18 mouse cellular contexts compared by ENCODE assay signal in genomic region chr17:75714578-75714977, GRCm38 (mm10).
DNase-seq lines count a peak whose midpoint lies in the region; TF ChIP-seq lines count a peak whose summit lies in the region.
"Had no signal": no experiment of that assay in that cellular context is flagged by ENCODE, and none has a peak within 500 bp of the region (broad histone marks: within the 10 kb centered on the region; RNA-seq: fewer than 3 reads in every experiment).

No protein-coding gene starts in this region.

- TF ChIP-seq CTCF in MEL (IDR thresholded peaks at IDR 0.05 in 2 of 3, conservative IDR thresholded peaks at IDR 0.05 in 1 of 3; ENCODE audit: control insufficient read depth in 1 of 3, insufficient read depth in 1 of 3, low read depth in 2 of 3, low read length in 3 of 3, poor library complexity in 1 of 3, severe bottlenecking in 1 of 3) = no peak

- H3K9me3 ChIP-seq in MEL (replicated peaks; ENCODE audit: insufficient read depth, low read length) = no peaks in the 10 kb centered on the region

- H3K4me1 ChIP-seq in MEL (ENCODE audit: control insufficient read depth in 1 of 2, insufficient read depth in 2 of 2, low read length in 2 of 2) = peaks cover 13 to 21% of the 10 kb centered on the region in 2 experiments

- no peaks in the 10 kb centered on the region for H3K79me2 ChIP-seq in MEL (ENCODE audit: control insufficient read depth, insufficient read depth, low read length, poor library complexity)

- H3K4me3 ChIP-seq in MEL (ENCODE audit: control insufficient read depth in 1 of 2, insufficient read depth in 1 of 2, low read depth in 2 of 2, low read length in 2 of 2) = no peak overlapping the region

- peak; percentile 34 for DNase-seq in MEL (ENCODE audit: low read depth, low spot score)
- peak; percentile 28 for DNase-seq in MEL-GATA-1-ER (ENCODE audit: extremely low read depth, low read depth)
- DNase-seq in thymus, postnatal 10 days (ENCODE audit: low spot score in 2 of 2) = no peak
- no peak for DNase-seq in adrenal gland, postnatal 36 days
- DNase-seq: adrenal gland, adult 2 months; adrenal gland, adult 8-10 months; adrenal gland, postnatal 10 days; adrenal gland, postnatal 14 days; adrenal gland, postnatal 25 days; B cell, adult 2 months; cerebellum, adult 11 months; cerebellum, adult 11-12 months; cerebellum, adult 18-20 months; cerebellum, adult 2 months; cerebellum, adult 8-10 months; cerebellum, adult 9-10 months had no signal

- TF ChIP-seq RAD21 in MEL (IDR thresholded peaks at IDR 0.05; ENCODE audit: low read depth, low read length) = no peak

- H3K9ac ChIP-seq in MEL (ENCODE audit: control insufficient read depth, low read depth, low read length, poor library complexity, severe bottlenecking) = no peak overlapping the region

- H3K36me3 ChIP-seq in MEL (ENCODE audit: control insufficient read depth in 1 of 2, insufficient read depth in 2 of 2, low read length in 2 of 2) = peaks cover 0 to 27% of the 10 kb centered on the region in 2 experiments; a peak in 2 of 4 replicates
- H3K36me3 ChIP-seq: G1E had no signal

- peak overlapping the region; percentile 62 for H3K27ac ChIP-seq in MEL (ENCODE audit: control insufficient read depth, low read depth, low read length)

- peak; percentile 82 to 87 for TF ChIP-seq EP300 in MEL (IDR thresholded peaks at IDR 0.05; ENCODE audit: low read depth in 1 of 2, low read length in 2 of 2)

- H3K27me3 ChIP-seq in MEL (ENCODE audit: control insufficient read depth in 1 of 2, insufficient read depth in 2 of 2, low read length in 2 of 2) = no peaks in the 10 kb centered on the region
- H3K27me3 ChIP-seq: CH12.LX had no signal

- TF ChIP-seq POLR2A in MEL (IDR thresholded peaks at IDR 0.05; ENCODE audit: control insufficient read depth in 1 of 2, insufficient read depth in 1 of 2, low read depth in 1 of 2, low read length in 2 of 2, poor library complexity in 1 of 2) = no peak

TF ChIP-seq in MEL, 35 proteins besides CTCF, POLR2A, EP300 and RAD21:
- TF ChIP-seq BHLHE40 (IDR thresholded peaks at IDR 0.05; ENCODE audit: borderline replicate concordance, low read depth, low read length) (0 out of 2 replicates have a peak, but pooled peaks have one; percentile 21), POLR2AphosphoS2 (IDR thresholded peaks at IDR 0.05; ENCODE audit: low read length) (no peak), MAFK (IDR thresholded peaks at IDR 0.05; ENCODE audit: borderline replicate concordance, low read depth, low read length) (0 out of 2 replicates have a peak, but pooled peaks have one; percentile 31), SIN3A (IDR thresholded peaks at IDR 0.05; ENCODE audit: low read length) (no peak), RCOR1 (IDR thresholded peaks at IDR 0.05; ENCODE audit: low read depth, low read length) (peak; percentile 82), TCF12 (IDR thresholded peaks at IDR 0.05; ENCODE audit: low read depth, low read length) (peak; percentile 89), ZNF384 (IDR thresholded peaks at IDR 0.05; ENCODE audit: low read depth, low read length) (peak; percentile 62), TAL1 (IDR thresholded peaks at IDR 0.05; ENCODE audit: low read length) (0 out of 2 replicates have a peak, but pooled peaks have one; percentile 12), ETS1 (IDR thresholded peaks at IDR 0.05; ENCODE audit: low read depth, low read length) (peak; percentile 67), GABPA (IDR thresholded peaks at IDR 0.05; ENCODE audit: low read depth, low read length) (no peak), HCFC1 (IDR thresholded peaks at IDR 0.05; ENCODE audit: low read depth, low read length) (no peak), CHD2 (IDR thresholded peaks at IDR 0.05; ENCODE audit: low read length) (no peak), ELF1 (IDR thresholded peaks at IDR 0.05; ENCODE audit: low read depth, low read length) (no peak), GATA1 (IDR thresholded peaks at IDR 0.05; ENCODE audit: low read depth, low read length) (peak; percentile 81), MYC (IDR thresholded peaks at IDR 0.05; ENCODE audit: low read depth, low read length) (no peak)

Comparison
In these comparisons a context has a peak if more than half of its experiments do, and no peak if none do; other contexts are left out.
1. DNase-seq: peak in MEL (single experiment) and MEL-GATA-1-ER (single experiment); none in thymus, postnatal 10 days (0 of 2) and adrenal gland, postnatal 36 days (0 of 2).